Comparison of ENCODE assay signal across 8 mouse cellular contexts in genomic region chr2:77816413-77817314, GRCm38 (mm10). TPM values are rescaled to one million over a fixed set of nuclear protein-coding genes. Genes with fewer than 3 reads are reported as not detected.
DNase-seq lines count a peak whose midpoint lies in the region; ATAC-seq and TF ChIP-seq lines count a peak whose summit lies in the region.

No protein-coding gene starts in this region.

- H3K4me1 ChIP-seq in embryonic facial prominence, embryonic 12.5 days: no peaks in the 10 kb centered on the region
- no peaks in the 10 kb centered on the region for H3K4me1 ChIP-seq in heart, embryonic 14.5 days (ENCODE audit: control insufficient read depth in 2 of 2, insufficient read depth in 2 of 2, low read length in 2 of 2)
- peaks cover 5% of the 10 kb centered on the region; the same call in 1 of the 2 replicates for H3K4me1 ChIP-seq in midbrain, embryonic 11.5 days (ENCODE audit: control insufficient read depth, insufficient read depth, low read length)
- H3K4me1 ChIP-seq in small intestine, adult 2 months (ENCODE audit: control insufficient read depth, insufficient read depth, insufficient read length, low read length): peaks cover 2% of the 10 kb centered on the region; the same call in 1 of the 2 replicates

- no peaks in the 10 kb centered on the region for H3K36me3 ChIP-seq in embryonic facial prominence, embryonic 12.5 days
- no peaks in the 10 kb centered on the region for H3K36me3 ChIP-seq in heart, embryonic 14.5 days (ENCODE audit: control insufficient read depth, insufficient read depth, low read length)
- H3K36me3 ChIP-seq in midbrain, embryonic 11.5 days (ENCODE audit: control insufficient read depth, insufficient read depth, low read length): no peaks in the 10 kb centered on the region
- H3K36me3 ChIP-seq in small intestine, adult 2 months (ENCODE audit: control insufficient read depth, insufficient read depth, low read length): no peaks in the 10 kb centered on the region

- peak; percentile 82 for ATAC-seq in embryonic facial prominence, embryonic 12.5 days (ENCODE audit: insufficient number of reproducible peaks, insufficient read depth, low FRiP score, low TSS enrichment)
- ATAC-seq in heart, embryonic 14.5 days (ENCODE audit: insufficient number of reproducible peaks, insufficient read depth, low FRiP score, low read depth): peak; percentile 81
- ATAC-seq in midbrain, embryonic 11.5 days (ENCODE audit: low FRiP score): peak; percentile 91
- ATAC-seq in monocyte, adult 5-6 weeks (replicated peaks; ENCODE audit: insufficient number of reproducible peaks, low FRiP score, low TSS enrichment, poor library complexity, severe bottlenecking): no peak

- H3K4me2 ChIP-seq in embryonic facial prominence, embryonic 12.5 days (replicated peaks): peak overlapping the region; percentile 99
- peak overlapping the region; percentile 100 for H3K4me2 ChIP-seq in heart, embryonic 14.5 days (ENCODE audit: low read length)
- peak overlapping the region; percentile 99 for H3K4me2 ChIP-seq in midbrain, embryonic 11.5 days

- H3K4me3 ChIP-seq in embryonic facial prominence, embryonic 12.5 days: peak overlapping the region; percentile 69
- H3K4me3 ChIP-seq in heart, embryonic 14.5 days (ENCODE audit: control insufficient read depth in 1 of 2, insufficient read depth in 1 of 2, low read depth in 1 of 2, low read length in 2 of 2): peak overlapping the region; percentile 68 to 87
- peak overlapping the region; percentile 58 for H3K4me3 ChIP-seq in midbrain, embryonic 11.5 days (ENCODE audit: low read depth, low read length)
- peak overlapping the region; percentile 44 for H3K4me3 ChIP-seq in small intestine, adult 2 months (ENCODE audit: low read depth, low read length)

- WGBS in embryonic facial prominence, embryonic 12.5 days: under 1% methylated on average over 99 of the region's 116 CpGs
- under 1% methylated on average over 101 of the region's 116 CpGs for WGBS in heart, embryonic 14.5 days
- under 1% methylated on average over 98 of the region's 116 CpGs for WGBS in midbrain, embryonic 11.5 days
- 2% methylated on average over 116 of the region's 116 CpGs for WGBS in small intestine, adult 2 months

- TF ChIP-seq CTCF in small intestine, adult 2 months (IDR thresholded peaks at IDR 0.05; ENCODE audit: extremely low read depth, insufficient read length, insufficient replicate concordance, low read depth, low read length): no peak

- H3K9ac ChIP-seq in embryonic facial prominence, embryonic 12.5 days: peak overlapping the region; percentile 60
- H3K9ac ChIP-seq in heart, embryonic 14.5 days (ENCODE audit: low read length): peak overlapping the region; percentile 66
- H3K9ac ChIP-seq in midbrain, embryonic 11.5 days (ENCODE audit: low read length): peak overlapping the region; percentile 54

- no peak for TF ChIP-seq POLR2A in small intestine, adult 2 months (IDR thresholded peaks at IDR 0.05; ENCODE audit: low read depth, low read length)

- peak; percentile 38 for DNase-seq in urinary bladder, adult 2 months (ENCODE audit: low spot score)
- DNase-seq in urinary bladder, postnatal 10 days (ENCODE audit: low spot score): no peak
- DNase-seq in kidney, postnatal 4 days: peak; percentile 57 to 73
- DNase-seq in midbrain, embryonic 11.5 days (ENCODE audit: low spot score, missing footprints): peak; percentile 95

- no peaks in the 10 kb centered on the region for H3K9me3 ChIP-seq in embryonic facial prominence, embryonic 12.5 days
- 0 out of 2 replicates have a peak, but pooled peaks cover 3% of the 10 kb centered on the region for H3K9me3 ChIP-seq in heart, embryonic 14.5 days (ENCODE audit: control insufficient read depth, low read length)
- no peaks in the 10 kb centered on the region for H3K9me3 ChIP-seq in midbrain, embryonic 11.5 days (ENCODE audit: control insufficient read depth, low read length)

- peaks cover 34% of the 10 kb centered on the region for H3K27me3 ChIP-seq in embryonic facial prominence, embryonic 12.5 days
- peaks cover 28% of the 10 kb centered on the region for H3K27me3 ChIP-seq in heart, embryonic 14.5 days (ENCODE audit: control insufficient read depth, insufficient read depth, low read length)
- H3K27me3 ChIP-seq in midbrain, embryonic 11.5 days (ENCODE audit: control insufficient read depth, insufficient read depth, low read length): peaks cover 24% of the 10 kb centered on the region
- peaks cover 10% of the 10 kb centered on the region for H3K27me3 ChIP-seq in small intestine, adult 2 months (ENCODE audit: control insufficient read depth, insufficient read depth, low read length)

- H3K27ac ChIP-seq in embryonic facial prominence, embryonic 12.5 days: 0 out of 2 replicates have a peak overlapping the region, but pooled peaks have one; percentile 1
- H3K27ac ChIP-seq in heart, embryonic 14.5 days (replicated peaks in 1 of 2; ENCODE audit: control insufficient read depth in 1 of 2, insufficient read depth in 1 of 2, low read depth in 2 of 2, low read length in 2 of 2): no peak overlapping the region
- H3K27ac ChIP-seq in midbrain, embryonic 11.5 days (ENCODE audit: low read depth, low read length): no peak overlapping the region
- no peak overlapping the region for H3K27ac ChIP-seq in small intestine, adult 2 months (ENCODE audit: insufficient read depth, low read depth, low read length)

RNA-seq across cellular contexts. Expression of gene Zfp385b, which starts 2.8 kb away (rescaled TPM):
- 2.0 and 3.7 TPM in 2 replicates for polyA plus RNA-seq in urinary bladder, adult 2 months (2012; rRNA removed)
- 3.2 and 3.6 TPM in 2 replicates for polyA plus RNA-seq in embryonic facial prominence, embryonic 12.5 days (2016; fragmentation: Nextera tagmentation; extraction: Ambion mirVana)
- polyA plus RNA-seq in heart, embryonic 14.5 days (2014; fragmentation: Nextera tagmentation; extraction: Ambion mirVana): 3.0 and 4.2 TPM in 2 replicates
- polyA plus RNA-seq in midbrain, embryonic 11.5 days (2014; fragmentation: Nextera tagmentation; extraction: Ambion mirVana): 1.7 and 2.3 TPM in 2 replicates
- polyA plus RNA-seq in small intestine, adult 2 months (2012; rRNA removed): 2.3 and 3.4 TPM in 2 replicates
- total RNA-seq in monocyte, adult 5-6 weeks (2017): not detected in 3 replicates
